Mouse (Mus musculus): Measurements from ENCODE around the gene Slc23a2. TPM values are rescaled to one million over a fixed set of nuclear protein-coding genes. Genes with fewer than 3 reads are reported as not detected.

Gene Slc23a2
- polyA plus RNA-seq, 1 experiment from 2014 or later = 7.9 TPM

- Histone ChIP-seq H3K4me1 (replicated peaks; ENCODE audit: control insufficient read depth, insufficient read depth, low read length) (peaks cover 20% of the 10 kb centered on the region), H3K4me2 (no peak overlapping the region), H3K9ac (ENCODE audit: low read depth, low read length) (no peak overlapping the region), H3K4me3 (ENCODE audit: low read depth, low read length) (no peak overlapping the region), H3K36me3 (ENCODE audit: control insufficient read depth, insufficient read depth, low read length) (no peaks in the 10 kb centered on the region), H3K27ac (ENCODE audit: low read depth, low read length) (no peak overlapping the region), H3K9me3 (ENCODE audit: control insufficient read depth, low read length) (no peaks in the 10 kb centered on the region), H3K27me3 (replicated peaks; ENCODE audit: control insufficient read depth, insufficient read depth, low read length) (no peaks in the 10 kb centered on the region)
- ATAC-seq (replicated peaks; ENCODE audit: low FRiP score) (no peak; the same call in 1 of the 2 replicates), DNase-seq (ENCODE audit: low spot score) (no peak)
- WGBS = 42% methylated on average over 5 of the region's 5 CpGs
Measured at GRCm38 (mm10) chr2:132020991-132021541, 123.8 kb downstream of the Slc23a2 start.

- Histone ChIP-seq H3K27ac (ENCODE audit: low read depth, low read length) (no peak overlapping the region), H3K9me3 (ENCODE audit: control insufficient read depth, low read length) (no peaks in the 10 kb centered on the region), H3K9ac (ENCODE audit: low read depth, low read length) (no peak overlapping the region), H3K4me1 (replicated peaks; ENCODE audit: control insufficient read depth, insufficient read depth, low read length) (peaks cover 20% of the 10 kb centered on the region), H3K36me3 (ENCODE audit: control insufficient read depth, insufficient read depth, low read length) (no peaks in the 10 kb centered on the region), H3K4me3 (ENCODE audit: low read depth, low read length) (no peak overlapping the region), H3K4me2 (no peak overlapping the region; the same call in 1 of the 2 replicates), H3K27me3 (replicated peaks; ENCODE audit: control insufficient read depth, insufficient read depth, low read length) (no peaks in the 10 kb centered on the region)
- DNase-seq (ENCODE audit: low spot score) = no peak
- 49% methylated on average over 7 of the region's 7 CpGs for WGBS
- no peak for ATAC-seq (replicated peaks; ENCODE audit: low FRiP score)
Measured at GRCm38 (mm10) chr2:132020420-132020819, 124.5 kb downstream of the Slc23a2 start.

GRCm38 (mm10) chr2:132019372-132019811, 125.5 kb downstream of the Slc23a2 start:
- no peaks in the 10 kb centered on the region for H3K36me3 ChIP-seq (ENCODE audit: control insufficient read depth, insufficient read depth, low read length)
- H3K4me3 ChIP-seq (ENCODE audit: low read depth, low read length) = no peak overlapping the region
- H3K27me3 ChIP-seq (replicated peaks; ENCODE audit: control insufficient read depth, insufficient read depth, low read length) = no peaks in the 10 kb centered on the region
- peak overlapping the region; percentile 21 for H3K4me2 ChIP-seq
- peak overlapping the region; percentile 32; the same call in 1 of the 2 replicates for H3K27ac ChIP-seq (ENCODE audit: low read depth, low read length)
- WGBS = 46% methylated on average over 3 of the region's 3 CpGs
- no peak overlapping the region for H3K9ac ChIP-seq (ENCODE audit: low read depth, low read length)
- peaks cover 20% of the 10 kb centered on the region for H3K4me1 ChIP-seq (replicated peaks; ENCODE audit: control insufficient read depth, insufficient read depth, low read length)
- ATAC-seq (replicated peaks; ENCODE audit: low FRiP score) (no peak), DNase-seq (ENCODE audit: low spot score) (no peak)
- no peaks in the 10 kb centered on the region for H3K9me3 ChIP-seq (ENCODE audit: control insufficient read depth, low read length)

- no peak for ATAC-seq (replicated peaks; ENCODE audit: low FRiP score)
- no peaks in the 10 kb centered on the region for H3K9me3 ChIP-seq (ENCODE audit: control insufficient read depth, low read length)
- H3K36me3 ChIP-seq (ENCODE audit: control insufficient read depth, insufficient read depth, low read length) = no peaks in the 10 kb centered on the region
- no peak overlapping the region for H3K27ac ChIP-seq (ENCODE audit: low read depth, low read length)
- no peak overlapping the region for H3K9ac ChIP-seq (ENCODE audit: low read depth, low read length)
- no peaks in the 10 kb centered on the region for H3K27me3 ChIP-seq (replicated peaks; ENCODE audit: control insufficient read depth, insufficient read depth, low read length)
- H3K4me3 ChIP-seq (ENCODE audit: low read depth, low read length) = no peak overlapping the region
- no peak overlapping the region for H3K4me2 ChIP-seq
- DNase-seq (ENCODE audit: low spot score) = no peak
- peaks cover 20% of the 10 kb centered on the region for H3K4me1 ChIP-seq (replicated peaks; ENCODE audit: control insufficient read depth, insufficient read depth, low read length)
- 39% methylated on average over 4 of the region's 4 CpGs for WGBS
Measured at GRCm38 (mm10) chr2:132018156-132018555, 126.8 kb downstream of the Slc23a2 start.

- Histone ChIP-seq H3K27me3 (replicated peaks; ENCODE audit: control insufficient read depth, insufficient read depth, low read length) (no peaks in the 10 kb centered on the region; the same call in 1 of the 2 replicates), H3K4me2 (no peak overlapping the region), H3K4me1 (replicated peaks; ENCODE audit: control insufficient read depth, insufficient read depth, low read length) (peaks cover 20% of the 10 kb centered on the region), H3K27ac (ENCODE audit: low read depth, low read length) (no peak overlapping the region), H3K9me3 (ENCODE audit: control insufficient read depth, low read length) (no peaks in the 10 kb centered on the region), H3K36me3 (ENCODE audit: control insufficient read depth, insufficient read depth, low read length) (no peaks in the 10 kb centered on the region), H3K4me3 (ENCODE audit: low read depth, low read length) (no peak overlapping the region), H3K9ac (ENCODE audit: low read depth, low read length) (no peak overlapping the region)
- 22% methylated on average over 7 of the region's 7 CpGs for WGBS
- peak; percentile 45; the same call in 1 of the 2 replicates for ATAC-seq (replicated peaks; ENCODE audit: low FRiP score)
- DNase-seq (ENCODE audit: low spot score) = no peak
Measured at GRCm38 (mm10) chr2:132017611-132018010, 127.3 kb downstream of the Slc23a2 start.

- no peaks in the 10 kb centered on the region for H3K9me3 ChIP-seq (ENCODE audit: control insufficient read depth, low read length)
- H3K27ac ChIP-seq (ENCODE audit: low read depth, low read length) = no peak overlapping the region
- H3K36me3 ChIP-seq (ENCODE audit: control insufficient read depth, insufficient read depth, low read length) = no peaks in the 10 kb centered on the region
- DNase-seq (ENCODE audit: low spot score) = no peak
- ATAC-seq (replicated peaks; ENCODE audit: low FRiP score) = no peak
- H3K4me1 ChIP-seq (replicated peaks; ENCODE audit: control insufficient read depth, insufficient read depth, low read length) = peaks cover 19% of the 10 kb centered on the region
- H3K9ac ChIP-seq (ENCODE audit: low read depth, low read length) = no peak overlapping the region
- H3K4me2 ChIP-seq = no peak overlapping the region
- no peak overlapping the region for H3K4me3 ChIP-seq (ENCODE audit: low read depth, low read length)
- H3K27me3 ChIP-seq (replicated peaks; ENCODE audit: control insufficient read depth, insufficient read depth, low read length) = no peaks in the 10 kb centered on the region; the same call in 1 of the 2 replicates
- WGBS = 81% methylated on average over 1 of the region's 1 CpGs
Measured at GRCm38 (mm10) chr2:132016034-132016433, 128.9 kb downstream of the Slc23a2 start.

GRCm38 (mm10) chr2:132013152-132013551, 131.8 kb downstream of the Slc23a2 start:
- H3K27ac ChIP-seq (ENCODE audit: low read depth, low read length) = no peak overlapping the region
- WGBS = 77% methylated on average over 4 of the region's 4 CpGs

GRCm38 (mm10) chr2:132010781-132011180, 134.1 kb downstream of the Slc23a2 start:
- Histone ChIP-seq H3K27ac (ENCODE audit: low read depth, low read length) (no peak overlapping the region), H3K9me3 (ENCODE audit: control insufficient read depth, low read length) (no peaks in the 10 kb centered on the region), H3K4me2 (no peak overlapping the region), H3K36me3 (ENCODE audit: control insufficient read depth, insufficient read depth, low read length) (no peaks in the 10 kb centered on the region), H3K4me1 (replicated peaks; ENCODE audit: control insufficient read depth, insufficient read depth, low read length) (no peaks in the 10 kb centered on the region), H3K27me3 (replicated peaks; ENCODE audit: control insufficient read depth, insufficient read depth, low read length) (no peaks in the 10 kb centered on the region; the same call in 1 of the 2 replicates), H3K4me3 (ENCODE audit: low read depth, low read length) (no peak overlapping the region), H3K9ac (ENCODE audit: low read depth, low read length) (no peak overlapping the region)
- no peak for ATAC-seq (replicated peaks; ENCODE audit: low FRiP score)
- 91% methylated on average over 2 of the region's 2 CpGs for WGBS
- no peak for DNase-seq (ENCODE audit: low spot score)

More at GRCm38 (mm10) chr2:132013152-132013551, 131.8 kb downstream of the Slc23a2 start:
- DNase-seq (ENCODE audit: low spot score) = no peak
- Histone ChIP-seq H3K4me1 (replicated peaks; ENCODE audit: control insufficient read depth, insufficient read depth, low read length) (peaks cover 4% of the 10 kb centered on the region), H3K36me3 (ENCODE audit: control insufficient read depth, insufficient read depth, low read length) (no peaks in the 10 kb centered on the region), H3K4me2 (no peak overlapping the region), H3K9me3 (ENCODE audit: control insufficient read depth, low read length) (no peaks in the 10 kb centered on the region), H3K9ac (ENCODE audit: low read depth, low read length) (no peak overlapping the region), H3K4me3 (ENCODE audit: low read depth, low read length) (no peak overlapping the region), H3K27me3 (replicated peaks; ENCODE audit: control insufficient read depth, insufficient read depth, low read length) (no peaks in the 10 kb centered on the region; the same call in 1 of the 2 replicates)
- ATAC-seq (replicated peaks; ENCODE audit: low FRiP score) = no peak

GRCm38 (mm10) chr2:132008186-132008585, 136.7 kb downstream of the Slc23a2 start:
- no peak overlapping the region for H3K4me3 ChIP-seq (ENCODE audit: low read depth, low read length)
- H3K9ac ChIP-seq (ENCODE audit: low read depth, low read length) = no peak overlapping the region
- ATAC-seq (replicated peaks; ENCODE audit: low FRiP score) = no peak
- no peak for DNase-seq (ENCODE audit: low spot score)
- H3K4me1 ChIP-seq (replicated peaks; ENCODE audit: control insufficient read depth, insufficient read depth, low read length) = no peaks in the 10 kb centered on the region
- H3K27ac ChIP-seq (ENCODE audit: low read depth, low read length) = no peak overlapping the region
- H3K27me3 ChIP-seq (replicated peaks; ENCODE audit: control insufficient read depth, insufficient read depth, low read length) = no peaks in the 10 kb centered on the region; the same call in 1 of the 2 replicates
- no peaks in the 10 kb centered on the region for H3K9me3 ChIP-seq (ENCODE audit: control insufficient read depth, low read length)
- H3K36me3 ChIP-seq (ENCODE audit: control insufficient read depth, insufficient read depth, low read length) = no peaks in the 10 kb centered on the region
- H3K4me2 ChIP-seq = no peak overlapping the region
- WGBS = 60% methylated on average over 4 of the region's 4 CpGs
